Mouse (Mus musculus): ENCODE data around the gene Cux1. TPM values are rescaled to one million over a fixed set of nuclear protein-coding genes. Genes with fewer than 3 reads are reported as not detected.

Gene Cux1
- polyA plus RNA-seq, 1 experiment from 2014 or later, result 68.2 TPM

DNA sequence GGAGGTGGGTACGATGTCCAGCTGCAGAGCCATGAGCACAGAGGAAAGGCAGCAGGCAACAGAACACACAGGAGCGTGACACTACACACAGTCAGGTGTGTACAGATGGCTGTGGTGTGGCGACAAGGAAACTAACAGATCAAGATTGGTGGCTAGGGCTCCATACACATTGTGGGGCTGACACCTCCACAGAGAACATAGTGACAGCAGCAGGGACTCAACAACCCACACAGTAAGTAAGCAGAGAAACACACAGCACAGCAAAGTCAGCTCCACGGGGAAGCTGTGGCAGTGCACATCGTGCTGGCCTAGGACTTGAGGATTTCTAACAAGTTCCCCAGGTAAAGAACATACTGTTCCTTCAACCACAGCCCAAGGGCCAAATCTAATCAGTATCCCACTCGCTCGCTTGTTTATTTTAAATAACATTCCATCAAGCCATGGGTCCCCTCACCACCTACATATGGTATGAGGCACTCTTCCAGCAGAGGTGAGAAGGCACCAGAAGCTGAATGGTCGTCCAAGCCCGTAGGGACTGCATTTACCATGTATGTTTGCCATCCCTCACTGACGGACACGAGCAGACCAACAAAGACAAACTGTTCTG is 108.3 kb downstream of the Cux1 start:
- H3K4me3 ChIP-seq (replicated peaks), result no peak overlapping the region
- H3K4me2 ChIP-seq (replicated peaks), result no peak overlapping the region
- H3K9me3 ChIP-seq, result no peaks in the 10 kb centered on the region
- H3K9ac ChIP-seq, result no peak overlapping the region
- no peaks in the 10 kb centered on the region for H3K27me3 ChIP-seq (replicated peaks)
- WGBS, result 63% methylated on average over 11 of the region's 11 CpGs
- peak overlapping the region; percentile 66; the same call in 1 of the 2 replicates for H3K27ac ChIP-seq
- H3K36me3 ChIP-seq, result no peaks in the 10 kb centered on the region
- H3K4me1 ChIP-seq (replicated peaks), result peaks cover 24% of the 10 kb centered on the region
- no peak for ATAC-seq

DNA sequence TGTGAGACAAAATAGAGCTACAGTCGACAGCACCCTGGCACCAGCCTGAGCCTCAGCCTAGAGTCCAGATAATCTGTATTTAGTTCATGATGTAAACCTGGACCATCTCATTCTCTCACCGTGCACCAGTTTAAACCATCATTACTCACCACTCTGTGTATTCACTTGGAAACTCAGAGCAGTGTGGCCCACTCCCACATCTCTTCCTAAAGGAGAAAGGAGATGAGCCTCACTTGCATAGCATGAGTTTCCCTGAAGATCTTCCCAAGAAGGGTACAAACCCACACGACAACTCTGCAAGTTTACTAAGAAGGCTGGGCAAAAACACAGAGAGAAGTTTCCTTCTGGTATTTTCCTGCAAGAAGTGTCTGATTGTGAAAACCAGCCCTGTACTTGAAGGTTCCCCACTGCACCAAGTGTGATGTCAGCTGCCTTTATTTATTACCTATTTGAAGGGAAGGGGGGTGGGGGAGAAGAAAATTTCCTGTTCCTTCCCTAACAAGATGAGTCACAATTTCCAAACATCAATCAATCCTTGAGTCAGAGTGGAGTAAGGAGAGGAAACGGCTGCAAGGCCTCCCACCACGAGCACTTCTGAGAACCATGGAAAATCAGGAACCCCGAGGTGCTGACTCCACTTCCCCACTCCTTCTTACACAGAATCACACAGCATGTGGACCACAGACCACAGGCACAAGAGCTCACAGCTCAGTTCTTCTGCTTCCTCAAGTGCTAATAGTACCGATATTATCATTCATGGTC is 109.0 kb downstream of the Cux1 start:
- Histone ChIP-seq H3K4me1 (replicated peaks) (peaks cover 20% of the 10 kb centered on the region), H3K4me3 (replicated peaks) (no peak overlapping the region), H3K36me3 (no peaks in the 10 kb centered on the region), H3K9ac (no peak overlapping the region), H3K9me3 (no peaks in the 10 kb centered on the region), H3K27me3 (replicated peaks) (no peaks in the 10 kb centered on the region), H3K27ac (peak overlapping the region; percentile 66), H3K4me2 (replicated peaks) (no peak overlapping the region)
- WGBS, result 21% methylated on average over 7 of the region's 7 CpGs
- peak; percentile 70 for ATAC-seq

DNA sequence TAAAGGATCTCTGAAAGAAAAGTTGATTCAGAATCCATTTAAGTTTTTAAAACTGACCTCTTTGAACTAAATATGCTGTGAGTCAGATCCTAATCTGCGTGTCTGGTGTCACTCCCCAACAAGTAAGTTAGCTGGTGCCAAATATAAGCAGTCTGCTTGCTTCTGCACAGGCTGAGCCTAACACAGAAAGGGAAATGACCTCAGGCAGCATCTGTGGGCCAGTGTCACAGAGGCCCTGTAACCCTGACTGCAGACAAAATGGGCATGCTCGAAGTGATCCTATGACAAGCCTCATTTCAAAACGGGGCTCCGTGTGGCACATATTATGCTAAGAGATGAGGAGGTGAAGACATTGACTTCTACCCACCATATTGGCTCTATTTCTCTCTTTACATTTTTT is 110.9 kb downstream of the Cux1 start:
- Histone ChIP-seq H3K9ac (no peak overlapping the region), H3K4me1 (replicated peaks) (peaks cover 17% of the 10 kb centered on the region), H3K27ac (no peak overlapping the region), H3K36me3 (no peaks in the 10 kb centered on the region), H3K27me3 (replicated peaks) (no peaks in the 10 kb centered on the region), H3K4me2 (replicated peaks) (no peak overlapping the region), H3K4me3 (replicated peaks) (no peak overlapping the region), H3K9me3 (no peaks in the 10 kb centered on the region)
- no peak for ATAC-seq
- 78% methylated on average over 4 of the region's 4 CpGs for WGBS

DNA sequence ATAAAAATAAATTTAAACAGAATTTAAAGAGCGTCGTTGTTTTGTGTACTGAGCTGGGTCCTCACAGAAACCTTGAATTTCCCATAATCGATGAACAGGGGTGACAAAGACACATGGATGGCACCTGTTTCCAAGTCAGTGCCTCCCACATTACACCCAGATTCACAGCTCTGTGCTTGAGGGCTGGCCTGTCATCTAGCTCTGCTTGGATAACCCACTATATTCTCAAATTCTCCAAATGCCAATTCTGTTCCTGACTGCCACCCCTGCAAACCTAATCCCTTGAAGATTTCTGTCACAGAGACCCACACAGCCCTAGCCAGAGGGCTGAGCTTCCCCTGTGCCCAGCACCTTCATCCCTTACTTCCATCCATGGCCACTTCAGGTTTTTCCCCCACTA is 114.6 kb downstream of the Cux1 start:
- Histone ChIP-seq H3K4me1 (replicated peaks) (0 out of 2 replicates have a peak, but pooled peaks cover 3% of the 10 kb centered on the region), H3K9me3 (no peaks in the 10 kb centered on the region), H3K9ac (no peak overlapping the region), H3K36me3 (no peaks in the 10 kb centered on the region), H3K4me3 (replicated peaks) (no peak overlapping the region), H3K4me2 (replicated peaks) (no peak overlapping the region), H3K27ac (no peak overlapping the region), H3K27me3 (replicated peaks) (no peaks in the 10 kb centered on the region)
- no peak for ATAC-seq
- 87% methylated on average over 3 of the region's 3 CpGs for WGBS

DNA sequence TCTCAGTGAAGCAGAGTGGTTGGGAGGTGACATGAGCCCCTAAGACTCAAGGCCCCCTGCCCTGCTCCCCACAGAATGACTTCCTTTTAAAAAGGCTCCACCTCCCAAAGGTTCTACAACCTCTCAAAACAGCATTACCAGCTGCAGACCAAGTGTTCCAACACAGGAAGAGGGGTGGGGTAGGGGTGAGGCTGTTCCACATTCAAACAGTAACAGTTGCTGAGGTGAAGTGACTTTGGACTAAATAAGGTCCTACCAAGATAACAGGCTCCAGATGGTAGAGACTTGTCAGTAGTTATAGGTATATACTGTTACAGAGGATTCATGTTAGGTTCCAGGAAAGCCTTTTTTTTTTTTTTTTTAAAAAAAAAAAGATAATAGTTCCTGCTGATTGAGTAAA is 117.5 kb downstream of the Cux1 start:
- H3K27me3 ChIP-seq (replicated peaks), result no peaks in the 10 kb centered on the region
- no peak for ATAC-seq

DNA sequence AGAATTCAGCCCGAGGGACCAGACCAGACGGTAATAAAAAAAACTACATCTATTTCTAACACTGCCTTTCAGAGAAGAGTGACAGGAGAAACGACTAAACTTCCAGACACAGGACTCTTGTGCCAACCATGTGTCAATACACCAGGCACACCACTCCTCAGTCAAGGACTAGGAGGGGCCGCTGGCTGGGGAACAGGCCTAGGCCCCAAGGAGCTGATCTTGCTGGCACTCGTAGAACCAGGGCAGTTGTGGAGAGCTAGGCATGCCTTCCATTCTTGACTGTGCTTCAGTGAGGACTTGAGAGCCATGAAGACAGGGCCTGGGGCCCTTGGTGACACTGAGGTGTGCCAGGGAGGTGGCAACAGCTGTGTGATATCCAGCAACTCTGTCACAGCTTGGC is 121.3 kb downstream of the Cux1 start:
- H3K27ac ChIP-seq, result no peak overlapping the region
- no peak for ATAC-seq
- 72% methylated on average over 5 of the region's 5 CpGs for WGBS

More for the DNA sequence above, 117.5 kb downstream of the Cux1 start:
- H3K36me3 ChIP-seq, result no peaks in the 10 kb centered on the region
- H3K9ac ChIP-seq, result no peak overlapping the region
- no peaks in the 10 kb centered on the region for H3K9me3 ChIP-seq
- no peak overlapping the region for H3K27ac ChIP-seq
- no peak overlapping the region for H3K4me3 ChIP-seq (replicated peaks)
- H3K4me2 ChIP-seq (replicated peaks), result no peak overlapping the region
- H3K4me1 ChIP-seq (replicated peaks), result no peaks in the 10 kb centered on the region

DNA sequence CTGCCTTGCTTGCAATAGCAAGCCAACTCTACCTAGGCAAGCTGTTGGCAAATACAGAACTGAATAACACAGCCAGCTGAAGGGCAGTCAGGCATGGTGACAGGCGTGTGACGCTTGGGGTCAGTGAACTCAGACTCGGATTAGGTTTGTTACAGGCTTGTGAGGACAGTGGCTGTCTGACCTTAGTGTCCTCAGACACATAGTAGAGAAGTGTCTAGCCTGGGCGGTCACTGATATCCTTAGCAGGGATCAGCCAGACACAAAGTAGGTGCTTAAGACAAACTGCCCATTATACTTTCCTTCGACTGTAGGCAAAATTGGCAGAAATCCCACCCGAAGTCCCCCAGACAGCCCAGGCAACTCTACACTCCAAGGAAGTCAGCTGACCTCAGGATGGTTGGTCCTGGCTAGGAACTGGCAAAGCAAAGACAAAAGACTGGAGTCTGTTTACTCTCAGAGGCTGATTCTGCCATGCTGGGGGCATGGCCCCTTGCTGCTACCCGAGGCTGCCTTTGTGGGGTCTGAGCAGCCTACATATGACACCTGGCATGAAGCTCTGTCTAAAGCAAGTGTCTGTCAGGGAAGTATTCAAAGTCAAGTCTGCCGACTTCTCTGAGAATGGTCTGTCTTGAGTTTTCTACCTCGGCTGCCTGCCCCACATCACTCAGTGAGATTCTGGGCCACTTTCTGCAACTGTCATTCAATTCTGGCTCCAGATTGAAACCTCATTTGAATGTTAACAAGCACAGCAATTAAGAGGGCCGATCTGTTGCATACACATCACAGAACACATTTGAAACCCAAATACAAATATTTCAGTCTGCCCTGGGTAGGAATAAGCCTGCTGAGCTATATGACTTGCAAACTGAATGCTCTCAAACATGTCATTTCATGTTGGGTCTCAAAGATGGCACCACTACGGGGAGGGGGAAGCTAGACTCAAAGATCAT is 124.8 kb downstream of the Cux1 start:
- ATAC-seq, result no peak
- Histone ChIP-seq H3K4me3 (replicated peaks) (no peak overlapping the region), H3K9ac (no peak overlapping the region), H3K4me2 (replicated peaks) (no peak overlapping the region), H3K27ac (no peak overlapping the region), H3K27me3 (replicated peaks) (no peaks in the 10 kb centered on the region), H3K36me3 (no peaks in the 10 kb centered on the region), H3K4me1 (replicated peaks) (no peaks in the 10 kb centered on the region), H3K9me3 (no peaks in the 10 kb centered on the region)
- 61% methylated on average over 11 of the region's 11 CpGs for WGBS

More for the DNA sequence above, 121.3 kb downstream of the Cux1 start:
- Histone ChIP-seq H3K4me1 (replicated peaks) (no peaks in the 10 kb centered on the region), H3K9ac (no peak overlapping the region), H3K27me3 (replicated peaks) (no peaks in the 10 kb centered on the region), H3K4me2 (replicated peaks) (no peak overlapping the region), H3K36me3 (no peaks in the 10 kb centered on the region), H3K4me3 (replicated peaks) (no peak overlapping the region), H3K9me3 (no peaks in the 10 kb centered on the region)

DNA sequence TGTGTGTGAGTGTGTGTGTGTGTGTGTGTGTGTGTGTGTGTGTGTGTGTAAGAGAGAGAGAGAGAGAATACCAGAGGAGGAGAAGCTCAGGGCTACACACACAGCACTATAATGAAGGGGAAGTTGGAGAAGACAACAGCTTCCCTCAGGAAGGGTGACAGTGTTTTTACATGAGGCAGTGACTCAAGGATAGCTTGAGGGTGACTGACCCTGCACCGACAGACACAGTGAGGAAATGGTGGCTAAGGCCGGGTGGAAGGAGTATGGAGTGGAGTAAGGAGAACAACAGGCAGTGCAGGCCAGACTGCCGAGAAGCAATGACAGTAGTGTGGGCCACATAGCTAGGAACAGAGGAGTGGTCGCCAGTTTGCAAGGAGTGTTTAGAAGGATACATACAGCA is 137.6 kb downstream of the Cux1 start:
- Histone ChIP-seq H3K9ac (no peak overlapping the region), H3K27me3 (replicated peaks) (no peaks in the 10 kb centered on the region), H3K4me1 (replicated peaks) (peaks cover 23% of the 10 kb centered on the region), H3K4me2 (replicated peaks) (no peak overlapping the region), H3K9me3 (no peaks in the 10 kb centered on the region), H3K4me3 (replicated peaks) (no peak overlapping the region), H3K36me3 (no peaks in the 10 kb centered on the region), H3K27ac (no peak overlapping the region)
- no peak for ATAC-seq
- WGBS, result 62% methylated on average over 4 of the region's 4 CpGs

DNA sequence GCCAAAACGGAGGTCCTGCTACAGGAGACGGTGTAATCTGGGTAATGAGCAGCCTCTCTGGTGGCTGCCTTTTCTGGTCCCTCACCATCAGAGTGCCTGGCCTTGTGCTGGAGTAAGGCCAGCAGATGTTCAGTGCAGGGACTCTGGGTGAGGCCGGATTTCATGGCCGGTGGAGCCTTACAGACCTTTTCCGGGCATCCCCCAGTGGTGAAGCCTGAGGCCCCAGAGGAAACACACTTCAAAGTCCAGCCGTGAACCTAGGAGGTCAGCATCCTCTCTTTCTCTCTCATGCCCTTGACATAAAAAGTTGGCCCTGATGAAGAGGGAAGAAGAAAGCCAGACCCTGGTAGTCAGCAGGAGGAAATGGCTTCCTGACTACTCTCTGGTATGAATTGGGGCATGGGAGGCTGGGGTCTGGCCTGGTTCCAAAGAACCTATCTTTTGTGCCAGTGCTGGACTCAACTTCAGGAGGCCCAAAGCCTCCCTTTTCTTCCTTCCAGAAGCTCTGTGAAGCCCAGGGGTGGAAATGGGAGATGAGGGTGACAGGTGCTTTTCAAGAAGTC is 138.7 kb downstream of the Cux1 start:
- Histone ChIP-seq H3K9ac (no peak overlapping the region), H3K4me3 (replicated peaks) (no peak overlapping the region), H3K36me3 (no peaks in the 10 kb centered on the region), H3K9me3 (no peaks in the 10 kb centered on the region), H3K4me2 (replicated peaks) (no peak overlapping the region), H3K27me3 (replicated peaks) (no peaks in the 10 kb centered on the region), H3K27ac (peak overlapping the region; percentile 59), H3K4me1 (replicated peaks) (peaks cover 26% of the 10 kb centered on the region)
- 44% methylated on average over 6 of the region's 6 CpGs for WGBS
- ATAC-seq, result no peak

DNA sequence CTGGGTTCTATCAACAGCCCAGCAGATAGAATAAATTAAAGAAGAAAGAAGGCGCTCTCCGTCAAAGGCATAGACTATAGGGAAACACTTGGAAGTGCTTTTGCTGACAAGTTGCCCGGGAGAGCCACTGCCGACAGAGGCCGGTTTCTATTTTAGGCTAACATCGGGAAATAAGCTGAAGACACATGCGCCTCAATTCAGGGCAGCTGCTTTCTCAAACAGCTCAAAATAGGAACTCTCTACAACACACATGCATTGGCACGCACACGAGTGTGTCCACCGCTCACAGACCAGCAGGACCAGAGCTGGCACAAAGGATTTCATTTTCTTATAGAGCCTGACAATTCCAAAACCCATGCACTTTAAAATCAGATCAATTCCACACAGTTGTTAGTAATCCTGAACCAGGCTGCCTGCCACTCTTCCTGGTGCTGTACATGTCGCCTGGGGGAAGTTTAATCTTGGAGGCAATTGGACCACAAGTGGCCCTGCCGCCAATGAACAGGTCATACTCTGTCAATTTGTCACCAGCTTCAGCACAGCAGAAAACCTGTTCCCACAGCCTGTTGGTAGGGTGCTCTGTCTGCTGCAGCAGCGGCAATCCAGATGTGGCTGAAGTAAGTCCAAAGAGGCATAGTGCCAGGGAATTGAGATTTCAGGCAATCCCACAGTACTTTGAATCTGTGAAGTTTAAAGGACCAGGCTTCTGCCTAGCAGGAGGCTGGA is 139.4 kb downstream of the Cux1 start:
- Histone ChIP-seq H3K9ac (no peak overlapping the region), H3K9me3 (no peaks in the 10 kb centered on the region), H3K4me1 (replicated peaks) (peaks cover 26% of the 10 kb centered on the region), H3K27me3 (replicated peaks) (no peaks in the 10 kb centered on the region), H3K4me2 (replicated peaks) (no peak overlapping the region), H3K27ac (peak overlapping the region; percentile 59), H3K36me3 (no peaks in the 10 kb centered on the region), H3K4me3 (replicated peaks) (no peak overlapping the region)
- WGBS, result 42% methylated on average over 13 of the region's 13 CpGs
- ATAC-seq, result no peak

DNA sequence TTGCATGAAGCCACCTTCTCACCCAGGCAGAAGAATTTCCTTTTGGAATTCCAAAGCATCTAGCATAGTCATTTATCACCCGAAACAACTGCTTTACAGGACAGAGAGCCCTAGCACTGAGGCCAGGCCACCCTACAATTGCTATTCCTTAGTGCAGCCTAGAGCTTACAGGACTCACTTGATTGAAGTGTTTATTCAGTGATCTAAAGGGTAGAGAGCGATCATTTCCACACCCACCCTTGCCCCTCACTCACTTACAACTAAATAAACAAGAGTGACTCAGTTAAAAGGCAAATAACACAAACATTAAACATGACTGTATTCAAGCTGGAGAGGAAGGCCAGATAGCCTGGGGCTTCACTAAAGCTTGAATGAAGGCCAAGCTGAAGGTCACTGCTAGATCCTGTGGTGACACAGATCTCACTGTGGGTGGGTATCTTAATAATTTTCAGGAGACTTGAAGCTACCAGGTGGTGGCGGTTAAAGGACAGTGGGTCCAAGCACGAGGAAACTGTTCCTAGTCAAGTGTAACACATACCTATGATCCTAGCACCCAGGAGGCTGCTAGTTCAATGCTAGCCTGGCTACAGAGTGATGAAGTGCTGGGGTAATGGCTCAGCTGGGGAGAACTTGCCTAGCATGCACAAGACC is 140.0 kb downstream of the Cux1 start:
- Histone ChIP-seq H3K4me1 (replicated peaks) (peaks cover 26% of the 10 kb centered on the region), H3K9me3 (no peaks in the 10 kb centered on the region), H3K4me2 (replicated peaks) (no peak overlapping the region), H3K27me3 (replicated peaks) (no peaks in the 10 kb centered on the region), H3K36me3 (no peaks in the 10 kb centered on the region), H3K9ac (no peak overlapping the region), H3K4me3 (replicated peaks) (no peak overlapping the region), H3K27ac (peak overlapping the region; percentile 59; the same call in 1 of the 2 replicates)
- no peak for ATAC-seq
- WGBS, result 53% methylated on average over 4 of the region's 4 CpGs
